Mouse (Mus musculus) G1E (cell line): ENCODE results near the gene Phf12. TPM values are rescaled to one million over a fixed set of nuclear protein-coding genes. Genes with fewer than 3 reads are reported as not detected.

Source experiments
- ATAC-seq: 2 replicates; pipeline ENCODE4 v1.8.0; 2016; ENCODE audit warnings: mild to moderate bottlenecking; ENCODE audit not compliant: insufficient number of reproducible peaks, poor library complexity, low FRiP score, severe bottlenecking; ENCODE audit errors: extremely low read depth
- DNase-seq: peaks from one replicate; pipeline ENCODE4 v3.0.0; 2012; ENCODE audit warnings: low spot score
- H3K27me3 ChIP-seq: 2 replicates; pipeline ENCODE4 v1.6.1; 2012; ENCODE audit warnings: mild to moderate bottlenecking, low read length, inconsistent platforms; ENCODE audit not compliant: insufficient read depth
- H3K36me3 ChIP-seq: replicated peaks from 2 replicates; pipeline ENCODE3; 2012; ENCODE audit warnings: mild to moderate bottlenecking, inconsistent platforms
- H3K4me1 ChIP-seq: 2 replicates; pipeline ENCODE4 v1.6.1; 2012; ENCODE audit warnings: low read depth, low read length, inconsistent platforms, mixed read lengths; ENCODE audit not compliant: insufficient read depth
- H3K4me3 ChIP-seq: 2 replicates; pipeline ENCODE4 v1.5.1; 2012; ENCODE audit warnings: low read depth, mild to moderate bottlenecking, inconsistent platforms, low read length, moderate library complexity, mixed read lengths
- H3K9me3 ChIP-seq: replicated peaks from 2 replicates; pipeline ENCODE4 v1.6.1; 2012; ENCODE audit warnings: inconsistent platforms
- CTCF ChIP-seq: IDR thresholded peaks from 2 replicates; pipeline ENCODE4 v1.5.1; 2012; ENCODE audit warnings: low read depth, low read length, inconsistent platforms, mixed read lengths
- GATA1 ChIP-seq: IDR thresholded peaks from 2 replicates; pipeline ENCODE4 v1.6.1; 2012; ENCODE audit warnings: borderline replicate concordance, low read length, inconsistent platforms, mixed read lengths
- GATA2 ChIP-seq: IDR thresholded peaks from 2 replicates; pipeline ENCODE4 v1.6.1; 2012; ENCODE audit warnings: low read depth, low read length, inconsistent platforms, borderline replicate concordance
- POLR2AphosphoS5 ChIP-seq: IDR thresholded peaks from 2 replicates; pipeline ENCODE4 v1.6.1; 2012; ENCODE audit warnings: low read depth, low read length, inconsistent platforms; ENCODE audit not compliant: insufficient replicate concordance
- TAL1 ChIP-seq: conservative IDR thresholded peaks from 2 replicates; pipeline ENCODE4 v1.6.1; 2012; ENCODE audit warnings: low read depth, low read length, inconsistent platforms, mixed read lengths
- polyA plus RNA-seq: library from polyadenylated mRNA; stranded (reverse); fragments of >175 nt; gene quantifications from 2 replicates; pipeline ENCODE4 v1.2.3, GENCODE M21; 2012
- total RNA-seq, 2 experiments: library from RNA; stranded (forward) in 1 of 2; stranded (reverse) in 1 of 2; fragments of 200-1000 nt in 1 of 2; fragments of >200 nt in 1 of 2; fragmentation: Nextera tagmentation in 1 of 2; gene quantifications; 2 replicates each; pipeline ENCODE4 v1.2.3; 2014 to 2017

Gene Phf12
- total and polyA plus RNA-seq, 3 experiments, result 23.0 to 215 (median 157) TPM

GRCm38 (mm10) chr11:77947860-77948259, 34.7 kb upstream of the Phf12 start:
- H3K27me3 ChIP-seq, result peaks cover 55% of the 10 kb centered on the region
- ATAC-seq, result no peak

GRCm38 (mm10) chr11:77950125-77950685, 32.3 kb upstream of the Phf12 start:
- H3K4me1 ChIP-seq, result peaks cover 49% of the 10 kb centered on the region
- 0 out of 2 replicates have a peak, but pooled peaks cover 2% of the 10 kb centered on the region for H3K9me3 ChIP-seq
- peak overlapping the region; percentile 51; the same call in 1 of the 2 replicates for H3K4me3 ChIP-seq
- H3K36me3 ChIP-seq, result no peaks in the 10 kb centered on the region
- no peak for TF ChIP-seq CTCF
- TF ChIP-seq GATA1, result no peak
- TF ChIP-seq TAL1, result no peak
- no peak for TF ChIP-seq GATA2
- TF ChIP-seq POLR2AphosphoS5, result no peak
- DNase-seq (no peak), ATAC-seq (peak; percentile 34)
- H3K27me3 ChIP-seq, result peaks cover 63% of the 10 kb centered on the region

More at GRCm38 (mm10) chr11:77947860-77948259, 34.7 kb upstream of the Phf12 start:
- TF ChIP-seq TAL1 (no peak), POLR2AphosphoS5 (no peak), CTCF (no peak), GATA1 (no peak), GATA2 (no peak)
- Histone ChIP-seq H3K4me1 (peaks cover 47% of the 10 kb centered on the region), H3K4me3 (no peak overlapping the region), H3K36me3 (no peaks in the 10 kb centered on the region), H3K9me3 (no peaks in the 10 kb centered on the region)
- no peak for DNase-seq

DNA sequence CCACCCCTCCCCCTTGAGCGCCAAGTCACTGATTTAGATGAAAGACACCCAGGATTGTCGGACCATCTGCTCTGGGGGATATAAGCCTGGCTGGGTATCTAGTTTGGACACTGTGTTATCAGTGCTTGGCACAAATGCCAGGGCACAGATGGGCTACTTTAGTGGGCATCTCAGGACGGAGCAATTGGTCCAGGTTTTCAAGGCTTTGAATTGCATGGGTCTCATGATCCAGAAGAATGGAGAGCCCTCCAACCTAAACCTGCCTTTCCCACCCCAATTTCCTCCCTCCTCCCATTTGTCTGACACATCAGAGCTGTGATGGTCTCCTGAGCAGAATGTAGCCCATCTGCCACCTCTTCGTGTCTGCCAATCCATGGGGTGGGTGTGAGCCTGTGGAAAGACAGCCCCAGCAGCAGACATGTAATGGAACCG, 31.7 kb upstream of the Phf12 start:
- DNase-seq (no peak), ATAC-seq (no peak)
- Histone ChIP-seq H3K4me3 (peak overlapping the region; percentile 39; the same call in 1 of the 2 replicates), H3K9me3 (0 out of 2 replicates have a peak, but pooled peaks cover 2% of the 10 kb centered on the region), H3K36me3 (no peaks in the 10 kb centered on the region), H3K27me3 (peaks cover 63% of the 10 kb centered on the region), H3K4me1 (peaks cover 49% of the 10 kb centered on the region)
- TF ChIP-seq TAL1 (peak; percentile 44; the same call in 1 of the 2 replicates), CTCF (no peak)

- no peak for ATAC-seq
- DNase-seq, result no peak
Observed at GRCm38 (mm10) chr11:77953671-77954070, 28.9 kb upstream of the Phf12 start.

GRCm38 (mm10) chr11:77956428-77956827, 26.1 kb upstream of the Phf12 start:
- H3K9me3 ChIP-seq, result 0 out of 2 replicates have a peak, but pooled peaks cover 2% of the 10 kb centered on the region
- DNase-seq (no peak), ATAC-seq (no peak)
- H3K4me3 ChIP-seq, result no peak overlapping the region
- TF ChIP-seq GATA1 (no peak), GATA2 (no peak), CTCF (no peak), POLR2AphosphoS5 (no peak), TAL1 (no peak)
- H3K4me1 ChIP-seq, result peaks cover 19% of the 10 kb centered on the region
- H3K36me3 ChIP-seq, result no peaks in the 10 kb centered on the region
- H3K27me3 ChIP-seq, result peaks cover 86% of the 10 kb centered on the region

More at GRCm38 (mm10) chr11:77953671-77954070, 28.9 kb upstream of the Phf12 start:
- Histone ChIP-seq H3K36me3 (no peaks in the 10 kb centered on the region), H3K4me1 (peaks cover 35% of the 10 kb centered on the region), H3K9me3 (0 out of 2 replicates have a peak, but pooled peaks cover 2% of the 10 kb centered on the region), H3K4me3 (no peak overlapping the region), H3K27me3 (peaks cover 66% of the 10 kb centered on the region)
- TF ChIP-seq POLR2AphosphoS5, result no peak
- no peak for TF ChIP-seq GATA1
- TF ChIP-seq TAL1, result no peak
- peak; percentile 90 for TF ChIP-seq CTCF

DNA sequence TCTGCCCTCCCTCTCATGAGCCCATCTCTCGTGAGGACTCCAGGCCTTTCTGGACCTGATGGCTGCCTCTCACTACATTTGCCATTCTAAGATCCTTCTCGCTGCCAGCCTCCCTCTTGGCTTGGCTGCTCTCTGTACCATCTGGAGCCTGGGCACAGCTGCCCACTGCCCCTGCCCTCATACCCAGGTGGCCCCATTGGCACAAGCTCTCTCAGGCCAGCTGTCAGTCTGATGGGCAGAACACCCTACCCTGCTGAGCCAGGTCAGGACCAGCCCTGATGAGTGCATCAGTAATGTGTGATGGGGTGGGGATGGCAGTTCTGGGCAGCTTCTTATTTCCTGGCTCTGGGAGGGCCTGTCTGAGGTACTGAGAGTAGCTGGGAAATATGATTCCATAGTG, 24.3 kb upstream of the Phf12 start:
- H3K4me3 ChIP-seq, result no peak overlapping the region
- DNase-seq (no peak), ATAC-seq (no peak)
- H3K27me3 ChIP-seq, result peaks cover 96% of the 10 kb centered on the region
- TF ChIP-seq POLR2AphosphoS5, result no peak
- no peak for TF ChIP-seq GATA2
- no peak for TF ChIP-seq TAL1
- no peak for TF ChIP-seq CTCF
- no peak for TF ChIP-seq GATA1
- 0 out of 2 replicates have a peak, but pooled peaks cover 2% of the 10 kb centered on the region for H3K9me3 ChIP-seq
- H3K36me3 ChIP-seq, result no peaks in the 10 kb centered on the region
- H3K4me1 ChIP-seq, result peaks cover 13% of the 10 kb centered on the region
